Mouse (Mus musculus) midbrain, embryonic 16.5 days (tissue): Measurements from ENCODE around the gene Gal3st4. TPM values are rescaled to one million over a fixed set of nuclear protein-coding genes. Genes with fewer than 3 reads are reported as not detected.

ENCODE experiments used
- ATAC-seq: fragments of 200-750 bp; cut with Nextera tagmentation; 2 replicates; pipeline ENCODE4 v1.8.0; 2017; ENCODE audit warnings: moderate TSS enrichment
- H3K27ac ChIP-seq: fragments of 300-500 bp; sonication (generic); 2 replicates; pipeline ENCODE4 v1.5.1; 2014; ENCODE audit warnings: mild to moderate bottlenecking, low read length, mixed read lengths
- H3K27me3 ChIP-seq: fragments of 300-500 bp; sonication (generic); 2 replicates; pipeline ENCODE4 v1.6.1; 2014; ENCODE audit warnings: low read depth, low read length, mixed read lengths; ENCODE audit not compliant: control insufficient read depth, insufficient read depth
- H3K36me3 ChIP-seq: fragments of 300-500 bp; sonication (generic); 2 replicates; pipeline ENCODE4 v1.6.1; 2014; ENCODE audit warnings: mild to moderate bottlenecking, low read length, moderate library complexity, mixed read lengths; ENCODE audit not compliant: control insufficient read depth, insufficient read depth
- H3K4me1 ChIP-seq: fragments of 300-500 bp; sonication (generic); 2 replicates; pipeline ENCODE4 v1.6.1; 2014; ENCODE audit warnings: mild to moderate bottlenecking, low read length, mixed read lengths; ENCODE audit not compliant: control insufficient read depth, insufficient read depth
- H3K4me2 ChIP-seq: fragments of 300-500 bp; sonication (generic); 2 replicates; pipeline ENCODE4 v1.6.1; 2014; ENCODE audit warnings: mild to moderate bottlenecking, low read length, mixed read lengths
- H3K4me3 ChIP-seq: fragments of 300-500 bp; sonication (generic); 2 replicates; pipeline ENCODE4 v1.5.1; 2014; ENCODE audit warnings: low read depth, mild to moderate bottlenecking, low read length, moderate library complexity, mixed read lengths
- H3K9ac ChIP-seq: fragments of 300-500 bp; sonication (generic); 2 replicates; pipeline ENCODE4 v1.6.1; 2014; ENCODE audit warnings: low read depth, low read length, mixed read lengths
- H3K9me3 ChIP-seq: fragments of 300-500 bp; sonication (generic); replicated peaks from 2 replicates; pipeline ENCODE4 v1.6.1; 2014; ENCODE audit warnings: mild to moderate bottlenecking, low read length, mixed read lengths; ENCODE audit not compliant: control insufficient read depth, poor library complexity, severe bottlenecking
- WGBS: fragments of 180-500 bp; shearing (Covaris S2); extraction: QIAGEN DNeasy Blood & Tissue Kit; methylation state at CpG from one replicate; pipeline ENCODE4 v1.1.7; 2014; 5-methylcytosine and 5-hydroxymethylcytosine counted together
- polyA plus RNA-seq: library from polyadenylated mRNA; unstranded; fragments of >200 nt; fragmentation: Nextera tagmentation; extraction: Ambion mirVana; gene quantifications from 2 replicates; pipeline ENCODE4 v1.2.1, GENCODE M21; 2015

Gal3st4 gene
- polyA plus RNA-seq, 1 experiment from 2014 or later: 2.3 TPM

DNA sequence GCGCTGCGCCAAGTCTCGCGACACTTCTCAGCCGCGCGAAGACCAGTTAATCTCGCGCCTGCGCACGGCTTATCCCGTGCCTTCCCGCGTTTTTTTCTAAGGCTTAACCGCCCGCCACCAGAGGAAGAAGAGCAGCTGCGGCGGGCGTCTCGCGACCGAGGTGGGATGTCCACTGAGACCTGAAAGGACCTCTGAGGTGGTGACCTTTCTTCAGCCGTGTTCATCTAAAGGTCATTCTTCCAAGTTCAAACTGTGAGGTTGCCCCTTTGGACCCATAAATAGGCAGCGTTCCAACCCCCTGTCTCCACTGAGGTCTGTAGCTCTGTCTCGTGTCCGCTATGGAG lies 7.8 kb upstream of the Gal3st4 start:
- WGBS: 24% methylated on average over 26 of the region's 26 CpGs
- Histone ChIP-seq H3K4me1 (peaks cover 35% of the 10 kb centered on the region), H3K4me3 (peak overlapping the region; percentile 70), H3K36me3 (no peaks in the 10 kb centered on the region), H3K9ac (no peak overlapping the region), H3K4me2 (peak overlapping the region; percentile 50), H3K27me3 (no peaks in the 10 kb centered on the region), H3K9me3 (no peaks in the 10 kb centered on the region), H3K27ac (peak overlapping the region; percentile 54; the same call in 1 of the 2 replicates)
- ATAC-seq: 0 out of 2 replicates have a peak, but pooled peaks have one; percentile 4

- Histone ChIP-seq H3K27ac (peak within 1 kb of the TSS; percentile 84), H3K9ac (peak within 1 kb of the TSS; percentile 88), H3K9me3 (no peaks in the 10 kb centered on the region), H3K4me1 (peaks cover 40% of the 10 kb centered on the region), H3K4me3 (peak within 1 kb of the TSS; percentile 70), H3K36me3 (no peaks in the 10 kb centered on the region), H3K27me3 (no peaks in the 10 kb centered on the region), H3K4me2 (peak within 1 kb of the TSS; percentile 78)
- peak; percentile 99 for ATAC-seq
- WGBS: under 1% methylated on average over 56 of the region's 56 CpGs
Observed at GRCm38 (mm10) chr5:138279585-138280424, 7.2 kb upstream of the Gal3st4 start, which contains the start of the genes Gm43720, Gpc2 and Stag3. Gm43720 (minus strand) TSS chr5:138279958. Gpc2 (minus strand) TSS chr5:138280005. Stag3 (plus strand) TSS chr5:138280240.

DNA sequence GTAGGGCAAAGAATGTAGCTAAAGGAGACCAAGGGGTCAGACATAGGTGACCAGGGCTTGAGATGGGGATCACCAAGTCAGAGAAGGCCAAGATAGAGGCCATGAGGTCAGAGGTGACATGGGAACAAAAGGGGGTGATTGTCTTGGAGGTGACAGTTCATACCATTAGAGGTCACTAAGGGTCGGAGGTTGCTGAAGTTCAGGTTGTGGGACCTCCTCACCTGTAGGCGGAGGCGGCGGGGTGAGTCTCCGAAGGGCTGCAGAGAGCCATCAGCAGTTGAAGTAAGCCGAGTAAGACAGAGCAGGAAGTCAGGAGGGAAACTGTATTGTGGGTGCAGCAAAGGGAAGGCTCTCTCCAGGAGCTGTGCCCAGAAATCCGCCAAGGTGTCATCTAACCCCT lies 5.4 kb upstream of the Gal3st4 start:
- Histone ChIP-seq H3K36me3 (peaks cover 5% of the 10 kb centered on the region), H3K4me1 (peaks cover 44% of the 10 kb centered on the region), H3K27ac (no peak overlapping the region), H3K4me3 (peak overlapping the region; percentile 70), H3K4me2 (peak overlapping the region; percentile 78), H3K9ac (peak overlapping the region; percentile 88), H3K9me3 (no peaks in the 10 kb centered on the region), H3K27me3 (no peaks in the 10 kb centered on the region)
- ATAC-seq: no peak
- WGBS: 92% methylated on average over 7 of the region's 7 CpGs

GRCm38 (mm10) chr5:138275216-138276050 lies 2.8 kb upstream of the Gal3st4 start:
- peak overlapping the region; percentile 64 for H3K9ac ChIP-seq
- WGBS: 8% methylated on average over 41 of the region's 41 CpGs
- H3K4me2 ChIP-seq: peak overlapping the region; percentile 67
- H3K36me3 ChIP-seq: peaks cover 5% of the 10 kb centered on the region
- H3K27ac ChIP-seq: no peak overlapping the region
- H3K4me3 ChIP-seq: peak overlapping the region; percentile 34
- no peaks in the 10 kb centered on the region for H3K9me3 ChIP-seq
- peaks cover 47% of the 10 kb centered on the region for H3K4me1 ChIP-seq
- no peaks in the 10 kb centered on the region for H3K27me3 ChIP-seq
- no peak for ATAC-seq

GRCm38 (mm10) chr5:138274186-138274585 lies 1.5 kb upstream of the Gal3st4 start:
- Histone ChIP-seq H3K4me1 (peaks cover 47% of the 10 kb centered on the region), H3K9ac (no peak overlapping the region), H3K36me3 (peaks cover 5% of the 10 kb centered on the region), H3K4me2 (no peak overlapping the region), H3K9me3 (no peaks in the 10 kb centered on the region), H3K27me3 (no peaks in the 10 kb centered on the region), H3K4me3 (no peak overlapping the region), H3K27ac (no peak overlapping the region)
- WGBS: 61% methylated on average over 8 of the region's 8 CpGs
- ATAC-seq: no peak

DNA sequence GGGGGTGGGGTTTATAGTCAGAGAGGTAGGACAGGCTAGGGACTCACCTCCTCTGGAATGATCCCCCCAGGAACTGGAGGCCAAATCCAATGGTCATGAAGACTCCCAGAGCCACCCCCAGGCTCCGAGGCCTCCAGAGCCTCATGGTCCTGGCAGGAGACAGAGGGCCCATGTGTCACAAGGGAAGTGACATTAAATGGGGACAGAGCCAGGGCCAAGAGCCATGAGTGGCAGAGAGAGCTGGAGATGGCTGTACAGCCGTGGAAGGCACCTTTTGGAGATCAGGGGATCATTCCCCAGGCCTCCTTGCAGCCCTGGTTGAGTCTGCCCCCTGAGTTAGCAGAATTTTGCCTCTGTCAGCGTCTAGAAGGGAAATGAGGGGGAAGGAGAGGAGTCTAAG lies 1.4 kb downstream of the Gal3st4 start:
- Histone ChIP-seq H3K36me3 (peaks cover 5% of the 10 kb centered on the region), H3K27ac (no peak overlapping the region), H3K27me3 (no peaks in the 10 kb centered on the region), H3K9me3 (no peaks in the 10 kb centered on the region), H3K4me2 (no peak overlapping the region), H3K4me1 (peaks cover 21% of the 10 kb centered on the region), H3K4me3 (no peak overlapping the region), H3K9ac (no peak overlapping the region)
- WGBS: 61% methylated on average over 2 of the region's 3 CpGs
- ATAC-seq: no peak

DNA sequence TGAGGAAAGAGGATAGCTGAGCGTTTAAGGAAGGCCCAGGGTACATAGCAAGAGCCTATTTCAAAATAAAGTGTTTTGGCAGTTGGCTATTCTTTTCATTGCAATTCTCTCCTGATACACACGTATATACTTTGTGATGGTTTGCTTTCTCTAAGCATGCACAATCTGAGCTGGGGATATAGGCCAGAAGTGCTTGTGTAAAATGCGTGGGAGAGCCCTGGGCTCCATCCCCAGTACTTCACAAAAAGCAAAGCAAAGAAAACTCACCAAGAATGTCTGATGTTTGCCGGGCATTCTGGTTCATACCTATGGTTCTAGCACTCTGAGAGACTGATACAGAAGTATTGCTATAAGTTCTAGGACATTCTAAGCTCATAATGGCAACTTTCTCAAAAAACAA lies 3.7 kb downstream of the Gal3st4 start:
- H3K27me3 ChIP-seq: no peaks in the 10 kb centered on the region
- 82% methylated on average over 4 of the region's 4 CpGs for WGBS

GRCm38 (mm10) chr5:138267114-138267513 lies 5.5 kb downstream of the Gal3st4 start:
- WGBS: 91% methylated on average over 3 of the region's 3 CpGs
- ATAC-seq: no peak
- H3K4me1 ChIP-seq: peaks cover 18% of the 10 kb centered on the region
- no peaks in the 10 kb centered on the region for H3K27me3 ChIP-seq
- no peak overlapping the region for H3K4me2 ChIP-seq
- H3K9ac ChIP-seq: no peak overlapping the region
- no peaks in the 10 kb centered on the region for H3K9me3 ChIP-seq
- no peaks in the 10 kb centered on the region; the same call in 1 of the 2 replicates for H3K36me3 ChIP-seq
- no peak overlapping the region for H3K27ac ChIP-seq
- no peak overlapping the region for H3K4me3 ChIP-seq

More for the DNA sequence above, 3.7 kb downstream of the Gal3st4 start:
- H3K9me3 ChIP-seq: no peaks in the 10 kb centered on the region
- H3K4me2 ChIP-seq: no peak overlapping the region
- no peak overlapping the region for H3K27ac ChIP-seq
- no peak overlapping the region for H3K4me3 ChIP-seq
- no peak overlapping the region for H3K9ac ChIP-seq
- peaks cover 14% of the 10 kb centered on the region for H3K4me1 ChIP-seq
- H3K36me3 ChIP-seq: no peaks in the 10 kb centered on the region; the same call in 1 of the 2 replicates
- no peak for ATAC-seq
